Mouse (Mus musculus): ENCODE data around the gene Wwc1. TPM values are rescaled to one million over a fixed set of nuclear protein-coding genes. Genes with fewer than 3 reads are reported as not detected.

Wwc1 gene
- polyA plus RNA-seq, 1 experiment, result 0.16 TPM

GRCm38 (mm10) chr11:35922205-35922873 lies 58.0 kb downstream of the Wwc1 start:
- TF ChIP-seq POLR2A (IDR thresholded peaks at IDR 0.05; ENCODE audit: borderline replicate concordance, low read depth, low read length) (no peak), CTCF (IDR thresholded peaks at IDR 0.05; ENCODE audit: low read depth, low read length) (no peak)
- Histone ChIP-seq H3K27ac (ENCODE audit: insufficient read depth, low read depth, low read length) (no peak overlapping the region), H3K4me3 (ENCODE audit: insufficient read depth, low read length) (no peak overlapping the region), H3K4me1 (ENCODE audit: control insufficient read depth, insufficient read depth, low read length) (no peaks in the 10 kb centered on the region)

- no peak overlapping the region for H3K4me3 ChIP-seq (ENCODE audit: insufficient read depth, low read length)
- H3K27ac ChIP-seq (ENCODE audit: insufficient read depth, low read depth, low read length), result no peak overlapping the region
- no peaks in the 10 kb centered on the region for H3K4me1 ChIP-seq (ENCODE audit: control insufficient read depth, insufficient read depth, low read length)
- TF ChIP-seq CTCF (IDR thresholded peaks at IDR 0.05; ENCODE audit: low read depth, low read length), result no peak
- TF ChIP-seq POLR2A (IDR thresholded peaks at IDR 0.05; ENCODE audit: borderline replicate concordance, low read depth, low read length), result no peak
Observed at GRCm38 (mm10) chr11:35920776-35921175, 59.6 kb downstream of the Wwc1 start.

GRCm38 (mm10) chr11:35919856-35920503 lies 60.3 kb downstream of the Wwc1 start:
- H3K27ac ChIP-seq (ENCODE audit: insufficient read depth, low read depth, low read length), result no peak overlapping the region
- no peak overlapping the region for H3K4me3 ChIP-seq (ENCODE audit: insufficient read depth, low read length)

GRCm38 (mm10) chr11:35919383-35919782 lies 60.9 kb downstream of the Wwc1 start:
- Histone ChIP-seq H3K27ac (ENCODE audit: insufficient read depth, low read depth, low read length) (no peak overlapping the region), H3K4me3 (ENCODE audit: insufficient read depth, low read length) (no peak overlapping the region), H3K4me1 (ENCODE audit: control insufficient read depth, insufficient read depth, low read length) (no peaks in the 10 kb centered on the region)
- TF ChIP-seq CTCF (IDR thresholded peaks at IDR 0.05; ENCODE audit: low read depth, low read length), result no peak
- no peak for TF ChIP-seq POLR2A (IDR thresholded peaks at IDR 0.05; ENCODE audit: borderline replicate concordance, low read depth, low read length)

More at GRCm38 (mm10) chr11:35919856-35920503, 60.3 kb downstream of the Wwc1 start:
- no peak for TF ChIP-seq POLR2A (IDR thresholded peaks at IDR 0.05; ENCODE audit: borderline replicate concordance, low read depth, low read length)
- no peak for TF ChIP-seq CTCF (IDR thresholded peaks at IDR 0.05; ENCODE audit: low read depth, low read length)
- no peaks in the 10 kb centered on the region for H3K4me1 ChIP-seq (ENCODE audit: control insufficient read depth, insufficient read depth, low read length)

GRCm38 (mm10) chr11:35916466-35917185 lies 63.7 kb downstream of the Wwc1 start:
- H3K4me1 ChIP-seq (ENCODE audit: control insufficient read depth, insufficient read depth, low read length), result no peaks in the 10 kb centered on the region
- TF ChIP-seq POLR2A (IDR thresholded peaks at IDR 0.05; ENCODE audit: borderline replicate concordance, low read depth, low read length) (no peak), CTCF (IDR thresholded peaks at IDR 0.05; ENCODE audit: low read depth, low read length) (no peak)
- no peak overlapping the region for H3K4me3 ChIP-seq (ENCODE audit: insufficient read depth, low read length)
- H3K27ac ChIP-seq (ENCODE audit: insufficient read depth, low read depth, low read length), result no peak overlapping the region

- H3K27ac ChIP-seq (ENCODE audit: insufficient read depth, low read depth, low read length), result no peak overlapping the region
Observed at GRCm38 (mm10) chr11:35915546-35915945, 64.8 kb downstream of the Wwc1 start.

GRCm38 (mm10) chr11:35913418-35914044 lies 66.8 kb downstream of the Wwc1 start:
- H3K4me1 ChIP-seq (ENCODE audit: control insufficient read depth, insufficient read depth, low read length), result no peaks in the 10 kb centered on the region
- TF ChIP-seq CTCF (IDR thresholded peaks at IDR 0.05; ENCODE audit: low read depth, low read length), result no peak
- TF ChIP-seq POLR2A (IDR thresholded peaks at IDR 0.05; ENCODE audit: borderline replicate concordance, low read depth, low read length), result no peak
- no peak overlapping the region for H3K4me3 ChIP-seq (ENCODE audit: insufficient read depth, low read length)
- no peak overlapping the region for H3K27ac ChIP-seq (ENCODE audit: insufficient read depth, low read depth, low read length)

More at GRCm38 (mm10) chr11:35915546-35915945, 64.8 kb downstream of the Wwc1 start:
- H3K4me1 ChIP-seq (ENCODE audit: control insufficient read depth, insufficient read depth, low read length), result no peaks in the 10 kb centered on the region
- no peak for TF ChIP-seq POLR2A (IDR thresholded peaks at IDR 0.05; ENCODE audit: borderline replicate concordance, low read depth, low read length)
- TF ChIP-seq CTCF (IDR thresholded peaks at IDR 0.05; ENCODE audit: low read depth, low read length), result no peak
- H3K4me3 ChIP-seq (ENCODE audit: insufficient read depth, low read length), result no peak overlapping the region

- no peak for TF ChIP-seq POLR2A (IDR thresholded peaks at IDR 0.05; ENCODE audit: borderline replicate concordance, low read depth, low read length)
- TF ChIP-seq CTCF (IDR thresholded peaks at IDR 0.05; ENCODE audit: low read depth, low read length), result no peak
- H3K4me3 ChIP-seq (ENCODE audit: insufficient read depth, low read length), result no peak overlapping the region
- no peak overlapping the region for H3K27ac ChIP-seq (ENCODE audit: insufficient read depth, low read depth, low read length)
- H3K4me1 ChIP-seq (ENCODE audit: control insufficient read depth, insufficient read depth, low read length), result no peaks in the 10 kb centered on the region
Observed at GRCm38 (mm10) chr11:35904955-35905550, 75.3 kb downstream of the Wwc1 start.

GRCm38 (mm10) chr11:35903079-35903478 lies 77.2 kb downstream of the Wwc1 start:
- no peaks in the 10 kb centered on the region for H3K4me1 ChIP-seq (ENCODE audit: control insufficient read depth, insufficient read depth, low read length)
- no peak overlapping the region for H3K4me3 ChIP-seq (ENCODE audit: insufficient read depth, low read length)
- no peak for TF ChIP-seq CTCF (IDR thresholded peaks at IDR 0.05; ENCODE audit: low read depth, low read length)
- TF ChIP-seq POLR2A (IDR thresholded peaks at IDR 0.05; ENCODE audit: borderline replicate concordance, low read depth, low read length), result no peak
- no peak overlapping the region for H3K27ac ChIP-seq (ENCODE audit: insufficient read depth, low read depth, low read length)

Measured in bone marrow macrophage, adult 2 months (primary cell).